Mouse (Mus musculus) liver, embryonic 14.5 days (tissue): Measurements from ENCODE around the gene Zfpm1.

ENCODE experiments used
- CTCF ChIP-seq: IDR thresholded peaks from 2 replicates; pipeline ENCODE4 v1.5.1; 2016; ENCODE audit warnings: antibody characterized with exemption, low read depth, control low read depth
- EP300 ChIP-seq: IDR thresholded peaks from 2 replicates; pipeline ENCODE4 v1.6.1; 2016; ENCODE audit warnings: antibody characterized with exemption, low read depth

DNA sequence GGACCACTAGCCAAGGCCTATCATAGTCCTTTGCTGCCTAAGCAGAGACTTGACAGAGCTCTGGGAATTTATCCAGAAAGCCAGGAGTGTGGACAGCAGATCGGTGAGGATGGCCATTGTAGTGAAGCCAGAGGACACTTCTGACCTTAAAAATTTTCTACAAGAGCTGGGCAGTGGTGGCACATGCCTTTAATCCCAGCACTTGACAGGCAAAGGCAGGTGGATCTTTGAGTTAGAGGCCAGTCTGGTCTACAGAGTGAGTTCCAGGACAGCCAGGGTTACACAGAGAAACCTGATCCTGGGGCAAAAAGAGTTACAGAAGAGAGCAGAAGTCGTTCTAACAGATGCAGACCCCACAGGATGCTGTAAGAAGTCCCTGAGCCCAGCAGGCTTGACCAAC, 34.5 kb downstream of the Zfpm1 start:
- TF ChIP-seq CTCF (no peak), EP300 (no peak)
